ENCODE assay signal across 8 mouse cellular contexts in the genomic region with DNA sequence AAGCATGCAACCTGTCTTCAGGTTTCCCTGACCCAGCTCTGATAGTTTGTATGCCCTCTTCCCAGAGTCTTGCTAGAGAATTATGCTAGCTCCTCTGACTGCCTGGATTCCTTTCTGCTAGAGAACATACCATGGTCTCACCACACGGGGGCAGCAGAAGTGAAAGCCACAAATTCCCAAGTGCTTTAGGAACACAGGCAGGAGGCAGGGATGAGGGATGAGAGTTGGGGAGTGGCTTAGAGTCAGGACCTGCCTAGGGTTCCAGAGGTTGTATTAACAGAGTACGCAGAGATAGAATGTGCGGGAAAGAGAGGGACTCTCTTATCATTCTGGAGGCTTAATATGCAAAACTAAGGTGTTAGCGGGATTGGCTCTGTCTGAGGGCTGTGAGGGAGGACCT.
DNase-seq lines count a peak whose midpoint lies in the region; ATAC-seq lines count a peak whose summit lies in the region.

No protein-coding gene starts in this region.

- H3K4me3 ChIP-seq in midbrain, embryonic 10.5 days: no peak overlapping the region
- H3K4me3 ChIP-seq in midbrain, embryonic 16.5 days (ENCODE audit: low read depth, low read length): no peak overlapping the region
- H3K4me3 ChIP-seq in intestine, embryonic 16.5 days (ENCODE audit: low read length): no peak overlapping the region

- no peak overlapping the region for H3K27ac ChIP-seq in midbrain, embryonic 10.5 days (replicated peaks)
- H3K27ac ChIP-seq in midbrain, embryonic 16.5 days (ENCODE audit: low read length): no peak overlapping the region
- no peak overlapping the region for H3K27ac ChIP-seq in intestine, embryonic 16.5 days (ENCODE audit: low read length)

- no peaks in the 10 kb centered on the region for H3K36me3 ChIP-seq in midbrain, embryonic 10.5 days
- no peaks in the 10 kb centered on the region for H3K36me3 ChIP-seq in midbrain, embryonic 16.5 days (ENCODE audit: control insufficient read depth, insufficient read depth, low read length)
- no peaks in the 10 kb centered on the region for H3K36me3 ChIP-seq in intestine, embryonic 16.5 days (ENCODE audit: control insufficient read depth, insufficient read depth, low read length)

- ATAC-seq in midbrain, embryonic 16.5 days: no peak
- ATAC-seq in intestine, embryonic 16.5 days: peak; percentile 31; the same call in 1 of the 2 replicates

- no peaks in the 10 kb centered on the region for H3K9me3 ChIP-seq in midbrain, embryonic 10.5 days (replicated peaks)
- H3K9me3 ChIP-seq in midbrain, embryonic 16.5 days (replicated peaks; ENCODE audit: control insufficient read depth, low read length, poor library complexity, severe bottlenecking): no peaks in the 10 kb centered on the region
- no peaks in the 10 kb centered on the region for H3K9me3 ChIP-seq in intestine, embryonic 16.5 days (ENCODE audit: control insufficient read depth, low read length)

- no peaks in the 10 kb centered on the region for H3K27me3 ChIP-seq in midbrain, embryonic 10.5 days (ENCODE audit: low read depth, poor library complexity, severe bottlenecking)
- no peaks in the 10 kb centered on the region for H3K27me3 ChIP-seq in midbrain, embryonic 16.5 days (ENCODE audit: control insufficient read depth, insufficient read depth, low read depth, low read length)
- H3K27me3 ChIP-seq in intestine, embryonic 16.5 days (replicated peaks; ENCODE audit: control insufficient read depth, insufficient read depth, low read length): no peaks in the 10 kb centered on the region

- WGBS in midbrain, embryonic 10.5 days: 18% methylated on average over 4 of the region's 4 CpGs
- 23% methylated on average over 4 of the region's 4 CpGs for WGBS in midbrain, embryonic 16.5 days
- WGBS in intestine, embryonic 16.5 days: 24% methylated on average over 4 of the region's 4 CpGs

- H3K9ac ChIP-seq in midbrain, embryonic 16.5 days (ENCODE audit: low read depth, low read length): no peak overlapping the region
- H3K9ac ChIP-seq in intestine, embryonic 16.5 days (ENCODE audit: low read depth, low read length): no peak overlapping the region

- intact Hi-C loops in left cerebral cortex, postnatal 36 days (cut with DNase I): no loop called here

- DNase-seq in midbrain, embryonic 10.5 days (ENCODE audit: low spot score): peak; percentile 65
- peak; percentile 21 for DNase-seq in cerebellum, adult 8-10 months
- DNase-seq in forelimb bud, embryonic 11.5 days (ENCODE audit: low read depth, low spot score): peak; percentile 78
- DNase-seq in left cerebral cortex, postnatal 36 days (ENCODE audit: low spot score in 2 of 2): peak; percentile 50 to 65
- peak; percentile 7 for DNase-seq in naive thymus-derived CD4-positive, alpha-beta T cell, adult 2 months (ENCODE audit: low read depth)
- peak; percentile 35 for DNase-seq in thymus, postnatal 4 days

- H3K4me2 ChIP-seq in midbrain, embryonic 16.5 days (ENCODE audit: low read length): no peak overlapping the region
- no peak overlapping the region for H3K4me2 ChIP-seq in intestine, embryonic 16.5 days (ENCODE audit: low read depth, low read length)

- H3K4me1 ChIP-seq in midbrain, embryonic 10.5 days: peaks cover 3% of the 10 kb centered on the region; the same call in 1 of the 2 replicates
- no peaks in the 10 kb centered on the region for H3K4me1 ChIP-seq in midbrain, embryonic 16.5 days (ENCODE audit: control insufficient read depth, insufficient read depth, low read length)
- H3K4me1 ChIP-seq in intestine, embryonic 16.5 days (ENCODE audit: control insufficient read depth, insufficient read depth, low read length): no peaks in the 10 kb centered on the region; the same call in 1 of the 2 replicates

Comparison
In these comparisons a context has a peak if more than half of its experiments do, and no peak if none do; other contexts are left out.
1. DNase-seq: peak in every context shown above with its lines; median percentile 78 in forelimb bud, embryonic 11.5 days; 65 in midbrain, embryonic 10.5 days; 58 in left cerebral cortex, postnatal 36 days; 35 in thymus, postnatal 4 days; 21 in cerebellum, adult 8-10 months; 7 in naive thymus-derived CD4-positive, alpha-beta T cell, adult 2 months.